Mouse (Mus musculus): ENCODE data around the gene Crabp1. TPM values are rescaled to one million over a fixed set of nuclear protein-coding genes. Genes with fewer than 3 reads are reported as not detected.

The Crabp1 gene
- polyA plus RNA-seq, 1 experiment: 1.1 TPM

GRCm38 (mm10) chr9:54787760-54788159, 23.2 kb downstream of the Crabp1 start:
- 57% methylated on average over 8 of the region's 8 CpGs for WGBS
- no peak for DNase-seq
- no peak overlapping the region for H3K4me3 ChIP-seq (ENCODE audit: insufficient read depth, low read depth, low read length)

GRCm38 (mm10) chr9:54790271-54790670, 25.7 kb downstream of the Crabp1 start:
- Histone ChIP-seq H3K36me3 (ENCODE audit: control insufficient read depth, insufficient read depth, low read length) (no peaks in the 10 kb centered on the region), H3K4me3 (ENCODE audit: insufficient read depth, low read depth, low read length) (no peak overlapping the region), H3K27me3 (replicated peaks; ENCODE audit: control insufficient read depth, insufficient read depth, low read length) (no peaks in the 10 kb centered on the region), H3K27ac (ENCODE audit: insufficient read depth, low read depth, low read length) (no peak overlapping the region), H3K4me1 (ENCODE audit: control insufficient read depth, insufficient read depth, low read length) (peaks cover 12% of the 10 kb centered on the region)
- TF ChIP-seq CTCF (conservative IDR thresholded peaks at IDR 0.05; ENCODE audit: insufficient read depth, insufficient read length, low read depth, low read length) (no peak), POLR2A (IDR thresholded peaks at IDR 0.05; ENCODE audit: low read depth, low read length) (no peak)
- 56% methylated on average over 5 of the region's 5 CpGs for WGBS
- no peak for DNase-seq

More at GRCm38 (mm10) chr9:54787760-54788159, 23.2 kb downstream of the Crabp1 start:
- TF ChIP-seq POLR2A (IDR thresholded peaks at IDR 0.05; ENCODE audit: low read depth, low read length) (no peak), CTCF (conservative IDR thresholded peaks at IDR 0.05; ENCODE audit: insufficient read depth, insufficient read length, low read depth, low read length) (no peak)
- no peaks in the 10 kb centered on the region for H3K27me3 ChIP-seq (replicated peaks; ENCODE audit: control insufficient read depth, insufficient read depth, low read length)
- H3K27ac ChIP-seq (ENCODE audit: insufficient read depth, low read depth, low read length): no peak overlapping the region
- H3K4me1 ChIP-seq (ENCODE audit: control insufficient read depth, insufficient read depth, low read length): peaks cover 12% of the 10 kb centered on the region
- no peaks in the 10 kb centered on the region for H3K36me3 ChIP-seq (ENCODE audit: control insufficient read depth, insufficient read depth, low read length)

GRCm38 (mm10) chr9:54801460-54801961, 37.0 kb downstream of the Crabp1 start:
- Histone ChIP-seq H3K27ac (ENCODE audit: insufficient read depth, low read depth, low read length) (no peak overlapping the region), H3K27me3 (replicated peaks; ENCODE audit: control insufficient read depth, insufficient read depth, low read length) (no peaks in the 10 kb centered on the region), H3K4me3 (ENCODE audit: insufficient read depth, low read depth, low read length) (no peak overlapping the region), H3K4me1 (ENCODE audit: control insufficient read depth, insufficient read depth, low read length) (no peaks in the 10 kb centered on the region), H3K36me3 (ENCODE audit: control insufficient read depth, insufficient read depth, low read length) (no peaks in the 10 kb centered on the region)
- no peak for TF ChIP-seq CTCF (conservative IDR thresholded peaks at IDR 0.05; ENCODE audit: insufficient read depth, insufficient read length, low read depth, low read length)
- DNase-seq: no peak
- WGBS: 49% methylated on average over 10 of the region's 10 CpGs

- H3K4me1 ChIP-seq (ENCODE audit: control insufficient read depth, insufficient read depth, low read length): no peaks in the 10 kb centered on the region
- no peak overlapping the region for H3K4me3 ChIP-seq (ENCODE audit: insufficient read depth, low read depth, low read length)
- H3K27me3 ChIP-seq (replicated peaks; ENCODE audit: control insufficient read depth, insufficient read depth, low read length): no peaks in the 10 kb centered on the region
- TF ChIP-seq POLR2A (IDR thresholded peaks at IDR 0.05; ENCODE audit: low read depth, low read length) (no peak), CTCF (conservative IDR thresholded peaks at IDR 0.05; ENCODE audit: insufficient read depth, insufficient read length, low read depth, low read length) (no peak)
- H3K36me3 ChIP-seq (ENCODE audit: control insufficient read depth, insufficient read depth, low read length): no peaks in the 10 kb centered on the region
- no peak overlapping the region for H3K27ac ChIP-seq (ENCODE audit: insufficient read depth, low read depth, low read length)
- WGBS: 79% methylated on average over 6 of the region's 6 CpGs
- DNase-seq: no peak
Observed at GRCm38 (mm10) chr9:54802749-54803679, 38.5 kb downstream of the Crabp1 start.

GRCm38 (mm10) chr9:54804351-54804750, 39.8 kb downstream of the Crabp1 start:
- WGBS: 70% methylated on average over 5 of the region's 5 CpGs
- H3K27me3 ChIP-seq (replicated peaks; ENCODE audit: control insufficient read depth, insufficient read depth, low read length): no peaks in the 10 kb centered on the region
- H3K27ac ChIP-seq (ENCODE audit: insufficient read depth, low read depth, low read length): no peak overlapping the region
- H3K36me3 ChIP-seq (ENCODE audit: control insufficient read depth, insufficient read depth, low read length): no peaks in the 10 kb centered on the region
- no peaks in the 10 kb centered on the region for H3K4me1 ChIP-seq (ENCODE audit: control insufficient read depth, insufficient read depth, low read length)
- TF ChIP-seq CTCF (conservative IDR thresholded peaks at IDR 0.05; ENCODE audit: insufficient read depth, insufficient read length, low read depth, low read length) (no peak), POLR2A (IDR thresholded peaks at IDR 0.05; ENCODE audit: low read depth, low read length) (no peak)
- H3K4me3 ChIP-seq (ENCODE audit: insufficient read depth, low read depth, low read length): no peak overlapping the region
- no peak for DNase-seq

GRCm38 (mm10) chr9:54807761-54808160, 43.2 kb downstream of the Crabp1 start:
- TF ChIP-seq CTCF (conservative IDR thresholded peaks at IDR 0.05; ENCODE audit: insufficient read depth, insufficient read length, low read depth, low read length) (no peak), POLR2A (IDR thresholded peaks at IDR 0.05; ENCODE audit: low read depth, low read length) (no peak)
- Histone ChIP-seq H3K4me3 (ENCODE audit: insufficient read depth, low read depth, low read length) (no peak overlapping the region), H3K27ac (ENCODE audit: insufficient read depth, low read depth, low read length) (no peak overlapping the region), H3K4me1 (ENCODE audit: control insufficient read depth, insufficient read depth, low read length) (no peaks in the 10 kb centered on the region), H3K36me3 (ENCODE audit: control insufficient read depth, insufficient read depth, low read length) (no peaks in the 10 kb centered on the region), H3K27me3 (replicated peaks; ENCODE audit: control insufficient read depth, insufficient read depth, low read length) (no peaks in the 10 kb centered on the region)
- DNase-seq: peak; percentile 21
- WGBS: 65% methylated on average over 4 of the region's 4 CpGs

GRCm38 (mm10) chr9:54809953-54810352, 45.4 kb downstream of the Crabp1 start:
- no peak overlapping the region for H3K27ac ChIP-seq (ENCODE audit: insufficient read depth, low read depth, low read length)
- no peaks in the 10 kb centered on the region for H3K4me1 ChIP-seq (ENCODE audit: control insufficient read depth, insufficient read depth, low read length)
- no peak for TF ChIP-seq POLR2A (IDR thresholded peaks at IDR 0.05; ENCODE audit: low read depth, low read length)
- no peak for TF ChIP-seq CTCF (conservative IDR thresholded peaks at IDR 0.05; ENCODE audit: insufficient read depth, insufficient read length, low read depth, low read length)
- H3K27me3 ChIP-seq (replicated peaks; ENCODE audit: control insufficient read depth, insufficient read depth, low read length): no peaks in the 10 kb centered on the region
- H3K4me3 ChIP-seq (ENCODE audit: insufficient read depth, low read depth, low read length): no peak overlapping the region
- H3K36me3 ChIP-seq (ENCODE audit: control insufficient read depth, insufficient read depth, low read length): no peaks in the 10 kb centered on the region
- DNase-seq: no peak
- WGBS: 44% methylated on average over 4 of the region's 4 CpGs

Measured in kidney, adult 2 months (tissue).